Mouse (Mus musculus): ENCODE measurements around the gene Tmem220. TPM values are rescaled to one million over a fixed set of nuclear protein-coding genes. Genes with fewer than 3 reads are reported as not detected.

The Tmem220 gene
- polyA plus RNA-seq (2015; fragmentation: Nextera tagmentation; extraction: Ambion mirVana) = 0.54 and 0.59 TPM in 2 replicates

DNA sequence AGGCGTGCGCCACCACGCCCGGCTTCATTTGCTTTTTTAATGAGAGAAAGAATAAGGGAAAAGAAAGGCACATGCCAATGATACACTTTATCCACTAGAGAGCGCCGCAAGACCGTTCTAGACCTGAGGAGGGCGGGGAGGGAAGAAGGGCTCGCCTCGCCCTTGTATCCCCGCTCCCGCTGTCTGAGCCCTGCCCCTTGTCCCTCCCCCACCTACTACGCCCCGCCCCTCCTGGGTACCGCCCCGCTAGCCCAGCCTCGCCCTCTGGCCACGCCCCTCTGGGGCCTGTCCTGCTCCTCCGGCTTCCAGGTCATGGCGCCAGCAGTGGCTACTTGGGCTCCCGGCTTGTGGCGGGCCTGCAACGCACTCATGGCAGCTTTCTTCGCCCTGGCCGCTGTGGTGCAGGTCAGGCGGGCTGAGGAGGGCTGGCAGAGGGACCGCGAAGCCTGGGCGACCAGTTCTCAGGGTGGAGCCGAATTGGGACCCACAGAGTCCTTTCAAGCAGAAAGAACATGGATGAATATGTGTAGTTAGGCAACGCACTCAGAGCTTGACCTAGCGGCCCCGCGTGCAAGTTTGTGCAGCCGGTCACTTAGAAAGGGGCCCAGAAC is at the start of gene Tmem220:
Gene Tmem220 (plus strand): TSS at position 288 of the 611 bp plus-strand sequence.
- peak; percentile 95 for ATAC-seq (replicated peaks)
- Histone ChIP-seq H3K36me3 (replicated peaks) (no peaks in the 10 kb centered on the region), H3K27me3 (replicated peaks) (0 out of 2 replicates have a peak, but pooled peaks cover 5% of the 10 kb centered on the region), H3K9me3 (no peaks in the 10 kb centered on the region), H3K27ac (no peak within 1 kb of the TSS), H3K4me1 (peaks cover 17% of the 10 kb centered on the region), H3K4me2 (peak within 1 kb of the TSS; percentile 59), H3K4me3 (peak within 1 kb of the TSS; percentile 38), H3K9ac (peak within 1 kb of the TSS; percentile 27; the same call in 1 of the 2 replicates)
- 2% methylated on average over 35 of the region's 35 CpGs for WGBS

DNA sequence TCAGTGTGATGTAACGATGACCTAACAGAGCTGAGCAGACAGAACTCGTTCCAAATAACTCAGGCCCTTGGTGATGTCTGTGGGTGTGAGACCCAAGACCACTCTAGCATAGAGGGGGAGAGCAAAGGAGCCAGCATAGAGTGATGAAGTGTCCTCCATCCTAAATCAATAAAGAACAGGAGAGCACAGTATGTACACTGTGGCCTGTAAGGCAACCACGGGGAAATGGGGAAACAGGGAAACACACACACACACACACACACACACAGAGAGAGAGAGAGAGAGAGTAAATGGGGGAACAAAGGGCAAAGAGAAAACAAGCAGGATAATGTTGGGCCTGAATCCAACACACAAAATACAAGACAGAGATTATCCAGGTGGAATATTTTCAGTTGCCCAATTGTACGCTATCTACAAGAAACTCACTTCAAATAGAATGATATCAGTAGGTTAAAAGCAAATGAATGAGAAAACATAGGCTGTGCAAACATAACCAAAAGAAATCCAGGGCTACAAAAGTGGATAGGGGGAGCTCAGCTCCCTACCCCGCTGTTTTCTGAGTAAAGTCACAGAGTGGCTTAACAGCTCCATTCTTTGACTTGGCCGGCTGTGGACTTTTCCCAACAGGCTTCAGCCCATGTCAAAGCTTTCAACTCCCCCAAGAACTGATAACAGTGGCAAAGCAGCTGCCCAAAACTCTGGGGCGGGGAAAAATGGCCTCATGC is 49.2 kb upstream of the Tmem220 start:
- Histone ChIP-seq H3K36me3 (replicated peaks) (no peaks in the 10 kb centered on the region), H3K9ac (no peak overlapping the region), H3K4me1 (no peaks in the 10 kb centered on the region), H3K27me3 (replicated peaks) (no peaks in the 10 kb centered on the region), H3K9me3 (no peaks in the 10 kb centered on the region; the same call in 1 of the 2 replicates), H3K4me2 (no peak overlapping the region), H3K4me3 (no peak overlapping the region), H3K27ac (no peak overlapping the region)
- ATAC-seq (replicated peaks) = no peak
- 92% methylated on average over 7 of the region's 7 CpGs for WGBS

DNA sequence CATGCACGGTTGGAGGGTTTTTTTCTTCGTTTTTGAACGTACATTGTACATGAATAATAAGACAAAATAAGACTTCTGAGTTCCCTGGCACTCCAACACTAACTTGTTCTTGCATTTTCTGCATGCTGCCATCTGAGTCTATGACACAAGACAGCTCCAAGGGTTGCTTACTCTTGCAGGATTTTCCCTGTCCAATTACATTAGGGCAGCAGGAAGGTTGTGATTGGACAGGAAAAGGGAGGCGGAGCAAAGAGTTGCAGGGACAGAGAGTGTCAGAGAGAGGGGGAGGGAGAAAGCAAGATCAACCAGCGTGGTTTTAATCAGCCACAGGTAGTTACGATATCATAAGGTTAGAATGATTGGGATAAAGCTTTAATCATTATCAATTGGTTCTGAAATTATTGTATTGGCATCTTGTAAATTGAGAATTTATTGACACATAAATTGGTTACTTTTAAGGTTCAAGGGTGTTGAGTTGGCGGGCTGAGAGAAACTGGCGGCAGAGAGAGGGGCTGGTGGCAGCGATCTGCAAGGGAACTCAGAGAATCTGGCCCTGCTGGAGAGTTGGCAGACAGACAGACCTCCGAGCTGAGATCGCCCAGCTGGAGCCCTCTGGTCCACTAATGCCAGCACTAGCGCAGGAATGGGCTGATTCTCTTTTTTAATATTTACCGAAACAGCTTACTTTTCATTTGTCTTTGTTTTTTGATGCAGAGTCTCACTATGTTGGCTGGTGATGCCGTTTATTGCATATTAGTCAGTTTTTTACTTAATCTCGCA is 43.4 kb upstream of the Tmem220 start:
- no peak overlapping the region for H3K27ac ChIP-seq
- H3K9ac ChIP-seq = no peak overlapping the region
- no peaks in the 10 kb centered on the region for H3K9me3 ChIP-seq
- H3K36me3 ChIP-seq (replicated peaks) = no peaks in the 10 kb centered on the region
- no peaks in the 10 kb centered on the region for H3K27me3 ChIP-seq (replicated peaks)
- H3K4me2 ChIP-seq = no peak overlapping the region
- no peak overlapping the region for H3K4me3 ChIP-seq
- H3K4me1 ChIP-seq = peaks cover 22% of the 10 kb centered on the region
- 82% methylated on average over 15 of the region's 15 CpGs for WGBS
- no peak for ATAC-seq (replicated peaks)

DNA sequence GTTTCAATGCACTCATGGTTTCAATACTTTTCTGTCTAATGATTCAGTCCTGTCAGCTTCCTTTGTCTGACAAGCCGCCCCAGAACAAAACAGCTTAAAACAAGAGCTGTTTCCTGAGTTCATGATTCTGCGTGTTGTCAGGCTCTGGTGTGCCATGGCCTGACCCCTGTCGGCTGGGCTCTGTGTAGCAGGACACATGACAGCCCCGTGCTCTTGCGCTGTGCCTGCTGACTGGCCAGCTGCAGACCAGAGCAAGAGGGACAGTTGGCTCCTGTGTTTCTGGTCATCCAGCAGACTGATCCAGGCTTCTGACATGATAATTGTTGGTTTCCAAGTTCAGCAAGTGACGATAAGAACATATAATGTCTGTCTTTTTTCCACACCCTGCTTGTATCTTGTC is 42.2 kb upstream of the Tmem220 start:
- no peak for ATAC-seq (replicated peaks)
- Histone ChIP-seq H3K36me3 (replicated peaks) (no peaks in the 10 kb centered on the region), H3K27ac (no peak overlapping the region), H3K4me1 (peaks cover 22% of the 10 kb centered on the region), H3K4me3 (no peak overlapping the region), H3K27me3 (replicated peaks) (no peaks in the 10 kb centered on the region), H3K9ac (no peak overlapping the region), H3K4me2 (no peak overlapping the region), H3K9me3 (no peaks in the 10 kb centered on the region)
- WGBS = 40% methylated on average over 6 of the region's 6 CpGs

DNA sequence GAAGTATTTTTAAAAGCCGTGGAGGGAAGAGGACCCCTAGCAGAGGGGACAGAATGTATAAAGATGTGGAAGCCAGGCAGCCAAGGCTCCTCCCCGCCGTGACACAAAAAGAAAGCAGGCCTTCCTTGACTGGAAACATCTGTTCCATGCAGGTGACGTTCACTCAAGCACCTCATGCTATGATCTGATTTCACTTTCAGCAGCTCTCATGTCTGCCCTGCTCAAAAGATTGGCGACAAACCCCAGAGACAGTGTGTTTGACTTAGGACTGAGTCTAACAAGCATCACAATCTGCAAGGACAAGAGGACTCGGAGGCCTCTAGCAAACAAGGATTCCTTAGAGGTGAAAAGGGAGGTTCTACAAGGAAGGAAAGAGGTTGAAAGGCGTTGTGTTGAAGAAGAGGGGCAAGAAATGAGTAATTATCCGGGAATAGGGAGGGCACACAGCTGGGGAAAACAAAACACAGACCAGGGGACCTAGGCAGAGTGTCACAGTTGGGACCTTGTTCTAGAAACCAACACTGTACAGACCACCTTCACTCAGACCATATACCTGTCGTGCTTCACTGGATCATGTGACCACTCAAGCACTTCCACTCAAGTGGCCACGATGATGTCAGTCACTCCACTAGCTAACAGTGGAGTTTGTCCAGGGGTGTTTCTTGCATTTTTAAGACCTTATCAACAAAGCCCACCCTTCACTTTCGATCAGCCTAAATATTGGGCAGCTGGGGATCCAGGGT is 41.4 kb upstream of the Tmem220 start:
- 65% methylated on average over 11 of the region's 11 CpGs for WGBS
- H3K9me3 ChIP-seq = no peaks in the 10 kb centered on the region
- H3K4me2 ChIP-seq = no peak overlapping the region
- ATAC-seq (replicated peaks) = peak; percentile 27; the same call in 1 of the 2 replicates
- no peaks in the 10 kb centered on the region for H3K27me3 ChIP-seq (replicated peaks)
- H3K27ac ChIP-seq = peak overlapping the region; percentile 80
- H3K4me3 ChIP-seq = no peak overlapping the region
- no peak overlapping the region for H3K9ac ChIP-seq
- H3K4me1 ChIP-seq = peaks cover 22% of the 10 kb centered on the region
- H3K36me3 ChIP-seq (replicated peaks) = no peaks in the 10 kb centered on the region

DNA sequence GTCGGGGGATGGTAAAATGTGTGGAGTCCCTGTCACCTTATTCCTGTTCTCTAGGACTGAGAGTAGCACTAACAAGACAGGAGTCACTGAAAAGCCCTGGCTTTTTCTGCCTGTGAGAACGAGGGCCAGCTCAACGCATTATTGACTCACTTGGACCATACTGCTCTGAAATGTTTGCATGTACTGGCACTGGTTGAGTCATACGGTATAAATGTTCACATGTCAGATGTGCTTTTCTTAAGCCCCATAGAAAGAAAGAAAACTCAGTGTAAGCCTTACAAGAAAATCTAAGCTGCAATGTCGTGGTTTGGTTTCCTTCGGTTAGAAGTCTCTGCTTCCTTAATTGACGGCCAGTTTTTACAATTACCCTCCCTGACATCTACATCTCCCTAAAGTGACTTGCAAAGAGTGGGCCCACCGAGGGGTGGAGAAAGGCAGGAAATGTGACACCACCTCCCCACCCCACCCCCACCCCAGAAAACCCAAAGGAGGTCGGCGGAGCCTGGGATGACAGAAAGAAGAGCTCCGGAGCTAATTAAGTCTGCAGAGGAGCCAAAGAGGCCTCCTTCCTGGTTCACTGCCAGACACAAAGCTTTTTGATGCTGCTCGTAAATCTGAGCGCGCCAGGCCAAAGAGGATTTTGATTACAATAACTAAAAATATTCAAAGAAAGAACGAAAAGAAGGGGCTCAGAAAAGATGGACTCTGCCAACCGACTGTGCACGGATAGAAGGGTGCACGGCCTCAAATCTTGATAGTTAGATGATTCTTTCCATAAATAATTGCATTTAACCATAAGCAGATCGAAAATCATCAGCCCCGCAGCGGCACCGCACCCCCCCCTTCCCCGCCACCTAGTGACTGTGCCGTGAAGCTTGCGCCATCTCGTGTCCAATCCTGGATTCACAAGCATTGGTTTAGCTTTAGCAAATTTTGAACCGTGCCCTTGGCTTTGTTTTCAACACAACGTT is 40.5 kb upstream of the Tmem220 start:
- peak overlapping the region; percentile 40 for H3K4me3 ChIP-seq
- H3K9ac ChIP-seq = peak overlapping the region; percentile 50
- ATAC-seq (replicated peaks) = peak; percentile 82
- peak overlapping the region; percentile 80 for H3K27ac ChIP-seq
- H3K4me1 ChIP-seq = peaks cover 22% of the 10 kb centered on the region
- H3K36me3 ChIP-seq (replicated peaks) = no peaks in the 10 kb centered on the region
- no peaks in the 10 kb centered on the region for H3K27me3 ChIP-seq (replicated peaks)
- H3K4me2 ChIP-seq = peak overlapping the region; percentile 69
- H3K9me3 ChIP-seq = no peaks in the 10 kb centered on the region
- WGBS = 3% methylated on average over 28 of the region's 28 CpGs

DNA sequence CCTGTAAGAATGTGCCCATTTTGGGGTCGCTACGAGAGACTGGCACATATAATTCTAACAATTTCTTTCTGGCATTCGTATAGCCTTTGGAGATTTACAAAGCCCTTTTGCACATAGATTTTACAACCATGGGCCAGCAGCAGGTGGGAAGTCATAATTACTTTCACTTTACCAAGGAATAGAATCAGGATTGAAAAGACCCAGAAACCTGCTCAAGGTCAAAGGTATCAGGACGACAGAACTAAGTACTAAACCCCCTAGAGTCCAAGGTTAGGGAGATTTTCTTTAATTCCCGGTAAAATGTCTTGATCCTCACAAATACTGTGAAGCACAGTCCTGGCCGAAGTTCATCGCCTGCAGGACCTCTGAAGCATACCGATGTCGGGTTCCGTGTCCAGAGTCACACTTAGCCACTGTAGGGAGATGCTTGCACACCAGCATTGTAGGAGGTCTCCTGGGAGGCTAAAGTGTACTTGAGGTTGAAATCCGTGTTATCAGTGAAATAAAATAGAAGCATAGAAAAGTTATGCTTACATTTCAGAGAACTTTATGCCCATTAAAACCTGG is 39.7 kb upstream of the Tmem220 start:
- no peaks in the 10 kb centered on the region for H3K27me3 ChIP-seq (replicated peaks)
- peak overlapping the region; percentile 50; the same call in 1 of the 2 replicates for H3K9ac ChIP-seq
- 24% methylated on average over 11 of the region's 11 CpGs for WGBS
- no peak; the same call in 1 of the 2 replicates for ATAC-seq (replicated peaks)
- no peaks in the 10 kb centered on the region for H3K36me3 ChIP-seq (replicated peaks)
- peak overlapping the region; percentile 69 for H3K4me2 ChIP-seq
- peak overlapping the region; percentile 80 for H3K27ac ChIP-seq
- H3K4me3 ChIP-seq = peak overlapping the region; percentile 40
- peaks cover 22% of the 10 kb centered on the region for H3K4me1 ChIP-seq
- H3K9me3 ChIP-seq = no peaks in the 10 kb centered on the region

DNA sequence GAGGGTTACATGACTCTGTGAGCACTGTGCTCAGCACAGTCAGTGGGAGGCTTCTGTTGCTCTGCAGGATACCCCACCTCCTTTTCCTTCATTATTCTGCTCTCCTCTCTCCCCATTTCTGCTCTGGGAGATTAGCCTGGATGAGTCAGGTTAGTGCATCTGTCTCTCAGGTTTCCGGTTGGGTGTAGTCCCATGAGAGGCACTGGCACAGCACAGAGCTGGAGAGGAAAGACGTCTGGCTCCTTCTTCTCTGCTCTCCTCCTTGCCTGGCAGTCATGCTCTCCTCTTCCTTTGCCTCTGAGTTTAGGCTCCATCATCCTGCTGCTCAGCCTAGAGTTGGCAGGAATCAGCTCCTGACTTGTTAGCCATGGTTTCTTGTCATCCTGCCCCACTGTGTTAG is 32.8 kb upstream of the Tmem220 start:
- Histone ChIP-seq H3K4me3 (no peak overlapping the region), H3K4me1 (no peaks in the 10 kb centered on the region), H3K9me3 (no peaks in the 10 kb centered on the region), H3K36me3 (replicated peaks) (no peaks in the 10 kb centered on the region), H3K9ac (no peak overlapping the region), H3K27ac (no peak overlapping the region), H3K4me2 (no peak overlapping the region), H3K27me3 (replicated peaks) (no peaks in the 10 kb centered on the region)
- no peak for ATAC-seq (replicated peaks)
- 83% methylated on average over 2 of the region's 2 CpGs for WGBS

DNA sequence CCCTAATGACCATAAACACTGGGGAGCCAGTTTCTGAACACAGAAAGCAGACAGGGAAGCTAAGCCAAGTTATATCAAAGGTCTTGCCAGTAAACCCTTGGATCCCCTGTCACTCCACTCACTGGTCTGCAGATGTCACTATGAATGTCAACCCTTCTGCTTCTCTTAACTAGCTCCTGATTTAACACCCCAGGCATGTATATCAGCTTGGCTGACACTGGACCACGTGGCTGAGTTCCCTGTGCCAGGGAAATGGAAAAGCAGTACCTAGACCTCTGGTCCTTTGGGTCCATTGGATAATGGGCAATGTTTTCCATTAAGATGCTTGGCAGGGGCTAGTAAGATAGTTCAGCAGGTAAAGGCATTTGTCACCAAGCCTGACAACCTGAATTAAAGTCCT is 31.3 kb upstream of the Tmem220 start:
- Histone ChIP-seq H3K27me3 (replicated peaks) (no peaks in the 10 kb centered on the region), H3K9ac (no peak overlapping the region), H3K4me3 (no peak overlapping the region), H3K9me3 (no peaks in the 10 kb centered on the region), H3K4me2 (no peak overlapping the region), H3K4me1 (no peaks in the 10 kb centered on the region), H3K27ac (no peak overlapping the region), H3K36me3 (replicated peaks) (no peaks in the 10 kb centered on the region)
- no peak for ATAC-seq (replicated peaks)
- whole genome bisulfite sequencing = 40% methylated on average over 1 of the region's 1 CpGs

DNA sequence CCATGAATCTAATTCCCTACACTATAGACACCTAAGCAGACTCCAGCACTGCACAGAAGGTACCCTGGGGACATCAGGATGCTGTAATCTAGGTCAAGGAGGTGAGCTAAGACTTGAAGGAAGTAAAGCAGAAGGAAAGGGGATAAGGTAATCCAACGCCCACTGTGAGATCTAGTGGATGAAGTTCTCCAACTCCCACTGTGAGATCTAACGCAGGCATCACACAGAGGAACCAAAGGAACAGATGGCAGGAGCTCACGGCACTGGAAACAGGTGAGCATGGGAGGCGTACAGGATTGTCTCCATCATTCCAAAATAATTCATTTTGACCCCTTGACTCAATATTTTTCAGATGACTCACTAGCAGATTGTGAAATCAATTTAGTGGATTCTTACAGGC is 28.5 kb upstream of the Tmem220 start:
- ATAC-seq (replicated peaks) = no peak
- 74% methylated on average over 4 of the region's 4 CpGs for WGBS
- Histone ChIP-seq H3K9ac (no peak overlapping the region), H3K36me3 (replicated peaks) (no peaks in the 10 kb centered on the region), H3K9me3 (no peaks in the 10 kb centered on the region), H3K27ac (no peak overlapping the region), H3K4me2 (no peak overlapping the region), H3K27me3 (replicated peaks) (no peaks in the 10 kb centered on the region), H3K4me1 (peaks cover 6% of the 10 kb centered on the region), H3K4me3 (no peak overlapping the region)

All from midbrain, embryonic 15.5 days (tissue).